Mouse (Mus musculus): Measurements from ENCODE around the gene Ccnyl1.

The Ccnyl1 gene

DNA sequence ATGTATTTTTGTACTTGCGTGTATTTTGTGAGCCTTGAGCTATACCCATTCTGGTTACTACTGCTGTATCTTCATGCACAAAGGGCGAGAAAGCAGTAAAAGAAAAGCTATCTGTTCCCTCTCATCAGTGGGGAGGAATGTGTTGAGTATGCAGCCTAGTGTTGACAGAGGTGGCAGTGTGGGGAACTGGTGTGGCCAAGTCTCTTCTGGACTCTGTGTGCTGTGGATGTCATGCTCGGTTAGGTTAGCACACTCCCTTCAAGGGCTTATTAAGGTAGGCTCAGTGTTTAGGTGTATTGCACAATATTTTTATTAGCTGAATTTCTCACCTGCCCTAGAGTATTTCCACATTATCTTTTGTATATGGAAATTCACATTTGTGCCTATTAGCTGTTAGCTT, 11.5 kb downstream of the Ccnyl1 start:
- DNase-seq (ENCODE audit: low read depth, low spot score): no peak

DNA sequence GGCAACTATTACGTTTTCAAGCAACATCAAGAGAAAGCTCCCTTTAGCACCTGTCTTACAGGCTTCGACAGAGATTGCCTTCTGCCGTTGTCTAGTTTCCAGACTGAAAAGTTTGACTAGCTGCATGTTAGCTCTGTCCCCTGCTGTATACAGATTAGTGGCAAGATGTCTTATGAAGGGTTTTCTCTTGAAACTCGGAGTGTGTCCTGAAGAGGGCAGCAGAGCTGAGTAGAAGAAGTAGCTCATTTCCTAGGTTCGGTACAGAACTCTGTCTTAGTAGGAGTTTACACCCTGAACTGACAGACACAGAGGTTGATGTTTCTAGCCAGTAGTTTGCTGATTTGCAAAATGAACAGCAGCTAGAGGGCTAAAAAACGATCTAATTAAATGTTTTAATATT, 15.0 kb downstream of the Ccnyl1 start:
- peak; percentile 43 for DNase-seq (ENCODE audit: low read depth, low spot score)

- no peak for DNase-seq (ENCODE audit: low read depth, low spot score)
Measured at GRCm38 (mm10) chr1:64706610-64707009, 16.4 kb downstream of the Ccnyl1 start.

DNA sequence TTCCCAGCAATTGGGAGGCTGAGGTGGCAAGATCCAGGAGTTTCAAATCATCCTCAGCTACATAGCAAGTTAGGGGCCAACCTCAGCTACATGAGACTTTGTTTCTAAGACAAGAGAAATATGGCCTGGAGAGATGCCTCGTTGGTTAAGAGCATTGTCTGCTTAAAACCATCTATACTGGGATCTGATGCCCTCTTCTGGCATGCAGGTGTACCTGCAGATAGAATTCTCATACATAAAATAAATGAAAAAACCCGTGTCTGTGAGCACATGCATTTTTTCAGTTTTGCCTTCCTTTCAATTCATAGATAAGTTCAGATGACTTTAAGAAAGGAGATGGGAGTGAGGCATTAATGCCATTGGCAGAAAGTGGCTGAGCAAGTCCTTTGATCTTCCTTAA, 19.6 kb downstream of the Ccnyl1 start:
- DNase-seq (ENCODE audit: low read depth, low spot score): no peak

DNA sequence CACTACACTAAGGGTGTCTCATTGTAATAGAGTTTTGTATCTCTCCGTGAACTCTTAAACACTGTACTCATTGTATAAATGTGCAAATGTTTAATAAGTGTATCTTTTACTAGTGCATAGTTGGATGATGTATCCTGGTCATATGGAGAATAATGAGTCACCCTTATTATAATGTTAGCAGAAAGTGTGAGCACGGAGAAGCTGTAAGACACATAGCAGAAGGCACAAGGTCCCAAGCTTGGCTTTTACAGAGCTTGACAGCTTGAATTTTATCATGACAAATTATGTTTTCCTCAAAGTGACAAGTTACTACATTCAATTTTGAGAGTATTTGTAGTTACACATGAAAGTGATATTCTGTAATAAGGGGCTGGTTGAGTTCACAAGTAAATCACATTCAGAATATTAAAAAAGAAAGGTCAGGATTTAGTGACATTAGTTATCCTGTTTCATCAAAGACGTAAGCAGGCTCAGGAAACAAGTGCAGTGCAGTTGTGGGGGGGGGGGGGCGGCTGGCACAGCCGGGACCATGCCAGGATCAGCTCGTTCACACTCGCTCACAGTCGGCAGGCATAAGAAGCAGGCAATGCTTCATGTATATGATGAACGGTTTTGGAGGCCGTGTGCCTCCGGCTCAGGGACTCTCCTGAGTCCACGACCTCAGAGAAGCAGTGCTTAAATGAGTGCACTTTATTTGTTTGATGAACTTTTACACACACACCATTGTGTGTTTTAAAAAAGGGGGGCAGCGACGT, 21.9 kb downstream of the Ccnyl1 start:
- no peak for DNase-seq (ENCODE audit: low read depth, low spot score)

DNA sequence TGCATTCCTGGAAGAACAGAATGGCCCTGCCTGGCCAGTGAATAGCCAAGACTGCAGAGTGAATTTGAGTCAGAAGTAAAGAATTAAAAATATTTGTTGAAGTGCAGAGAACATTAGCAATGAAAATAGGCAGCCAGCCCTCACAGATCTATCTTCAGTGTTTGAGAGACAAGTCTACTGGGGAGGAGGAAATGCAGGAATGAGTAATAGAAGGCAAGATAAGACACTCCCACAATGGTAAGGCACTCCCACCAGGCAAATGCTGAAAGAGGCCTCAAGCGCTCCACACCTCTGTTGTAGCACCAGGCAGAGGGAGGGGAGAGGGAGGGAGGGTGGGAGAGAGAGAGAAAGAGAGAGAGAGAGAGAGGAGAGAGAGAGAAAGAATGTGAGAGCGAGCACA, 25.2 kb downstream of the Ccnyl1 start:
- no peak for DNase-seq (ENCODE audit: low read depth, low spot score)

GRCm38 (mm10) chr1:64716589-64717304, 26.5 kb downstream of the Ccnyl1 start:
- DNase-seq (ENCODE audit: low read depth, low spot score): no peak

GRCm38 (mm10) chr1:64717504-64717903, 27.2 kb downstream of the Ccnyl1 start:
- DNase-seq (ENCODE audit: low read depth, low spot score): peak; percentile 47

DNA sequence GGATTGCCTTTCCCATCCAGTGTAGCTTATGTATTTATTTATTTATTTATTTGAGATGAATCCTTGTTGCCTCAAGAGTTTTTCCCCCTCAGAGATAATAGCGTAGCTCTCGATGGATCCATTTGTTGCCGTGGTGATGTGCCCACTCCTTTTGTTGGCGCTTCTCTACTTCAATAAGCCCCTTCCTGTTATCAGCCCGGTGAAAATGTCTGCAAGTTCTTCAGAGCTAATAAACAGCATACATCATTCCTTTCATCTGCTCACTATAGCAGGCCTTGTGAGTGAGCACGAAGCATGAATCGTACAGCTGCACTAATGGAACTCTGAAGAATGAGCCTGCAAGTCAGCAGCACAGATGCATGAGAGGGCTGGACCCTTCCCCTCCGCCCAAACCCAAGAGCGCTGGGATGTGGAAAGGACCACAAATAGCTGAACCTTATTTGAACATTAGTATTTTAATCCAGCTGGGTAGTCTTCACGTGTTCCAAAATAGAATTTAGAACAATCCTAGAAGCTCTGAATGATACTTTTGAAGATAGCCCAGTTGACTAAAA, 30.9 kb downstream of the Ccnyl1 start:
- no peak for DNase-seq (ENCODE audit: low read depth, low spot score)

- DNase-seq (ENCODE audit: low read depth, low spot score): no peak
Measured at GRCm38 (mm10) chr1:64730046-64730445, 39.8 kb downstream of the Ccnyl1 start.

DNA sequence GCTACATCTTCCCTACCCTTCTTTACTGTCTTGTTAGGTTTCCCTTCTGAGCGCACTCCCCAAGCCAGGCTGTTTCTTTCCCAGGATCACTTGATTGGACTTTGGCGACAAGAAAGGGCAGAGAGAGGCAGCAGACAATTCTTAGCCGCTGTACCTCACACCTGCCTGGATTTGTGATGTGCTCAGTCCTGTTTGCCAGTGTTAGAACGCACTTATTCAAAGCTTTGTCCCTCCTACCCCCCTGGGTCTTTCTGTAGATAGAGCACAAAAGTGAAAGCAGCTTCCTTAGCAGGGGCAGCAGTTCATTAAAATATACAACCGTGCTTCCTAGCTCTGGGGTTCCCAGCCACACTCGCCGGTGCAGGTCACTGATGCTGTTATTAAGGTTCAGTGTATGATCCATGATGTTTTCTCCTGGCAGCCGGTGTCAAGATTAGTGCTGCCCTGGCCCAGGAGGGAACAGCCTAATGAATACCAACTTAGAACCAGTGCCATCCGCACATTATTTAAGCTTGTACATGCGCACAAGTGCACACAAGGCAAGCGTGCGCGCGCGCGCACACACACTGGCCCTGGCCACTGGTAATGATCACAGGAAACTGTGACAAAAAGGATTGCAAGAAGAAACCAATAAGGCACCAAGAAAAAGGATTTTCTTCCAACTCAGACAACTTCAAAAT, 41.2 kb downstream of the Ccnyl1 start:
- DNase-seq (ENCODE audit: low read depth, low spot score): no peak

GRCm38 (mm10) chr1:64732161-64732560, 41.9 kb downstream of the Ccnyl1 start:
- no peak for DNase-seq (ENCODE audit: low read depth, low spot score)

DNA sequence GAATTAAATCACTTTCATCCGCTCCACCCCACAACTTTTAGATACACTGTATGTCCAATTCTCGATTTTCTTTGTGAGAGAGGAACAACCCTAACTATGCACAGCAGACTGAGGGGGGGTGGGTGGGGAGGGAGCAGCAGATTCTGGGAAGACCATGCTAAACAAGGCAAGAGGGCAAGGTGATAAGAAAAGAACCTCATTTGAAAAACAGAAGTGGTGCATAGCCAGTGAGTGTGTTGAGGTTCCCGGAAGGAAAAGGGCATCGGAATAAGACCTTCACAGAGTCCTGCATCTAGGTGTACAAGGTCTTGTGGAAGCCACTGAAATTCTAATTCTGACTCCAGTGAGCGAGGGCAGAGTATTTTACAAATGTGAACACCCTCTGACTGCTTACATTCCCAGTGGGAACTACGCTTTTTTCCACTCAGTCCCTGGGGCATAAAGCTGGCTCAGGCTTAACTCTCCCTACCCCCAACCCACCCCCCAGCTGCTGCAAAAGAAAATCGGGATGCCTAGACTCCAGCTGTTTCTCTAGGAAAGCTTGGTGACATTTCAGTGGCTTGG, 42.5 kb downstream of the Ccnyl1 start:
- DNase-seq (ENCODE audit: low read depth, low spot score): no peak

GRCm38 (mm10) chr1:64733453-64734245, 43.4 kb downstream of the Ccnyl1 start:
- no peak for DNase-seq (ENCODE audit: low read depth, low spot score)

- DNase-seq (ENCODE audit: low read depth, low spot score): no peak
Measured at GRCm38 (mm10) chr1:64734771-64735750, 44.8 kb downstream of the Ccnyl1 start.

DNA sequence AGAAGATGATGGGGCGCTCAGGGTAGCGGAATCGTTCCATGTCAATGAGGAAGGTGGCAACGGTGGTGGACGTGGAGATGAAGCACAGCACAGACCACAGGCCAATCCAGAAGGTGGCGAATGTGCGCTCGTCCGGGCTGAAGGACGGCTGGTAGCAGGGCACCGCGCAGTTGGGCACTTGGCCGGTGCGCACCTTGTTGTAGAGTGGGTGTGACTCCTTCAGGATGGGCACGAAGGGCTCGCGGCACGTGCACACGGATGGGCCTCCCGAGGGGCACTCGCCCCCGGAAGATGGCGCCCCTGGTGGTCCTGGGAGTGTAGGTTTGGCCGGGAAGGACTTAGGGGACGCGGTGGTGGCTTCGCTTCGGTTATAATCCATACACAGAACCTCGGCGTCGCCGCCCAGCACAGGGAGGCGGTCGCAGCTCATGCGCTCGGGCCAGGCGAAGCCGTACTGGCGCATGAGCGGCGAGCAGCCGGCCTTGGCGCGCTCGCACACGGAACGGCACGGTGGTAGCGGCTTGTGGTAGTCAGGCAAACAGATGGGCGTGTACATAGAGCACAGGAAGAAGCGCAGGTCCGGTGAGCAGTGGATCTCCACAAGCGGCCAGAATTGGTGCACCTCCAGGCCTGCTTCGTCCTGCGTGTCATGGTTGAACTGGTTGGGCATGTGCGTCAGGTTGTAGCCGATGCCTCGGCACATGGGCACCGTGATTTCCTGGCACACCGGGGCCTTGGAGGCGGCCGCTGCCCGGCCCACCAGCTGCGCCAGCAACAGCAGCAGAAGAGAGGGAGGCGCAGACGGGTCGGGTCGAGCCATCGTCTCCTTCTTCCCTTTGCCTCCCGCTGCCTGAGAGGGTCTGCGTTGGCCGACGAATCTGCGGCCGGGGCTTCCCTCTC, 45.8 kb downstream of the Ccnyl1 start:
- no peak for DNase-seq (ENCODE audit: low read depth, low spot score)

DNA sequence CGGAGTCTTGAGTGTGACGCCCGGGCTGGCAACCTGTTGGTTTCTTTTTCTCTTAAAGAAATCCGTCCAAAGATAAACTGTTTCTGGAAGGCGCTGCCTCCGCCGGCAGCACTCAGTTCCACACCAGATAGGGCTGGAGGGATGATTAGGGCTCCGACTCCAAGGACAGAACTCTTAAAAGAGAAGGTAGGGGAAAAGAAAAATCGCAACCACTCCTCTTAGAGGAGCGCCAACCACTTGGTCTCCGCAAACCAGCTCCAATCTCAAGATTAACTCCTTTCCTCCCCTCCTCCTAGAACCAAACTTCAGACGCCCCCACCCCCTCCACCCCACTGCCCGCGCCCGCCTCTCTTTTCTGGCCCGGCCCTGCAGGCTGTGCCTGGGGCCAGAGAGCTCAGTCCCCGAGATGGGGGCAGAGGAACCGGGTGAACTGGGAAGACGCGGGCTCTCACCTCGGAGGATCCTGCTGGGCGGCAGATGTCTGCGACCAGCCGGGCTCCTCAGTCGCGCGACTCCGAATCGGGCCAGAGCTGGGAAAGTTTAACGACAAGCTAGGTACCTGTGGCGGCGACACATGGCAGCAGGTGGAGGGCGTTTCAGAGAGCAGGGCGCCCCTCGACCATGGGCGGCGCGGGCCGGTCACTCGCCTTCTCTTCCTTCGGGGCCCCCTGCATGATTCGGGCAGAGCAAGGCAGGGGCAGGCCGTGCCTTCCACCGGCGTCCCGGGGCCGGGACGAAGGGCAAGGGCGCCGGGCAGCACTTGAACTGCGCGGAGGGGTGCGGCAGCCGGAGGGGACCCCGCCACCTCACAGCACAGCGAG, 46.6 kb downstream of the Ccnyl1 start:
- DNase-seq (ENCODE audit: low read depth, low spot score): no peak
